Mouse (Mus musculus): ENCODE data around the gene Pcgf2.

DNA sequence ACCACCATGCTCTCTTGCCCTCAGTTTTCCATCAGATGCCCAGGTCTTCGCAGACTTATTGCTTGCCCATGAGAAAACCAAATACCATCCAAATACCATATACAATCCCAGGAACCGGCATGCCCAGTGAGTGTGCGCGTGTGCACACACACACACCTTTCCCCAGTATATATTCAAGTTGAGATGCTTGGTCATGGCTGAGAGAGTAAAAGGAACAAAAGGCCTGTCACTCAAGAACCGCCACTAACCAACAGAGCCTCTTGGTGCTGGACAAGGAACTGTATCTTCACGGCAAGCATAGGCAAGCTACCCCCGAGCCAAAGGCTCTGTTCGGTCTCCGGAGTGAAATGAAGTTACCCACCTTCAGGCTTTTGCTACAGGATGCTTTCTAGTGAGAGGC lies 42.3 kb upstream of the Pcgf2 start:
- TF ChIP-seq CTCF (IDR thresholded peaks at IDR 0.05; ENCODE audit: low read depth): no peak
- TF ChIP-seq EP300 (IDR thresholded peaks at IDR 0.05; ENCODE audit: low read depth): no peak
